Mouse (Mus musculus) gastrocnemius, postnatal 4 days (tissue): ENCODE measurements around the gene Il4ra. TPM values are rescaled to one million over a fixed set of nuclear protein-coding genes. Genes with fewer than 3 reads are reported as not detected.
A peak's percentile ranks its signal among the peaks of the same experiment; 100 is the strongest.

Experiments used
- DNase-seq, 2 experiments: peaks; one replicate each; pipeline ENCODE4 v3.0.0; 2021 to 2022; ENCODE audit warnings: low spot score in 2 of 2, mixed read lengths in 2 of 2
- total RNA-seq, 2 experiments: library from RNA; stranded (reverse); gene quantifications; 2 replicates each; pipeline ENCODE4 v1.2.3; 2021

The Il4ra gene
- total RNA-seq, 2 experiments from 2014 or later, result 14.5 to 15.1 TPM

DNA sequence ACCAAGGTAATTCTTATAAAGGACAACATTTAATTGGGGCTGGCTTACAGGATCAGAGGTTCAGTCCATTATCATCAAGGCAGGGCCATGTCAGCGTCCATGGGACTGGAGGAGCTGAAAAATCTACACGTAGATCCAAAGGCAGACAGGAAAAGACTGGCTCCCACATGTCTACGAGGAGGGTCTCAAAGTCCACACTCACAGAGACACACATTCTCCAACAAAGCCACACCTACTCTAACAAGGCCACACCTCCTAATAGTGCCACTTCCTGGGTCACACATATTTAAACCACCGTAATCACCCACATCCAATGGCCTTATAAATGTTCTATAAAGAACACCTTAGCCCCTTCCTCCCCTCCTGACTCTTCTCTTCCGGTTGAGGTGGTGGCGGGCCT is 5.2 kb upstream of the Il4ra start:
- no peak for DNase-seq

GRCm38 (mm10) chr7:125549916-125550315 is 2.0 kb upstream of the Il4ra start:
- no peak for DNase-seq

DNA sequence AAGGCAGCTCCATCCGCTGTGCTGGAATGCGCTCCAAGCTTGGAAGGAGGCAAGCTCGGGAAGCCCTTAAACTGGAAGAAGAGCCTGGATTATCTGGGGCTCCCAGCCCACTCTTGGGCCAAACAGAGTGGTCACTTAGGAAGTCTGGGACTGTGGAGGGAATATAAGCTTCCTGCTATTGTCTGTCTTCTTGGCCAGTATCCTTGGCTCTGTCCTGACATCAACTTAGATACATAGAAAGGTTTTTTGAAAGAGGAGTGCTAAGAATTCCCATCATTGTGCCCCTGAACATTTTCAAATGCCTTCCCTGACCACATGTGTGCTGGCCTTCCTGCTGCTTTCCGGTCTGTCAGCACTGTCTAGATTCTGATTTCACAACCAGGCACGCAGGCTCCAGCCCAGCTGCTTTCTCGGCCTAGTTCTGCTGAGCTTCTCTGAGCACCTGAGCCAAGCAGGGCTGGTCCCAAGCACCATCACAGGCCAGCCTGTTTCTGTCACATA is 989 bp upstream of the Il4ra start:
- DNase-seq, result no peak

DNA sequence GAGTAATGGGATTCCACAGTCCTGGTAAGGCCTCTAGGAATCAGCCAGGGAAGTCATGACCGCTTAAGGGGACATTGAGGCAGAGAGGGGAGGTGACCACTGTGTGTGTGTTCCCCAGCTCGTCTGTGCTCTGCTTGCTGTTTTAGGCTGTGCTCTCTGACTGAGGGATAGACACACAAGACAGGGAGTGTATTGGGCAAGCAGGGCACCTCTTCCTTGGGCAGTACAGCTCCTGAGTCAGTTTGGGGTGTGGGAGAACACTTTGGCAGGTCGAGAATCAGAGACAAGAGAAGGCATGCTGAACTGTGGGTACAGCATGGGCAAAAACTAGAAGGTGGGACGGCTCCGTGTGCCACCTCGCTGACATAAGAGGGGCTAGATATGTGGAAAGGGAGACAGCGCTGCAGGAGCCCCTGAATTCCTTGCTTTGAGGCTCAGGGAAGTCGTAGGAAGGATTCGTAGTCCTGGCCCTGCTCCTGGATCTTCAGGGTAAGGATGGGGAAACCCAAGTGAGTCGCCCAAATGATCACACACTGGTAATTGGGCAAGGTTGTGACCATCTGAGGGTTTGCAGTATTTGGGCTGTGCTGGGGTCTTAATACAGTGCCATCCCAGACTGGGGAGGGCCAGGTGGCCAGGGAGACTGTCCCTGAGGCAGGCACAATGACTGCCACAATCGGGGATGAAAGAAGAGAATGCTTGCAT is 1.1 kb downstream of the Il4ra start:
- DNase-seq, result no peak

DNA sequence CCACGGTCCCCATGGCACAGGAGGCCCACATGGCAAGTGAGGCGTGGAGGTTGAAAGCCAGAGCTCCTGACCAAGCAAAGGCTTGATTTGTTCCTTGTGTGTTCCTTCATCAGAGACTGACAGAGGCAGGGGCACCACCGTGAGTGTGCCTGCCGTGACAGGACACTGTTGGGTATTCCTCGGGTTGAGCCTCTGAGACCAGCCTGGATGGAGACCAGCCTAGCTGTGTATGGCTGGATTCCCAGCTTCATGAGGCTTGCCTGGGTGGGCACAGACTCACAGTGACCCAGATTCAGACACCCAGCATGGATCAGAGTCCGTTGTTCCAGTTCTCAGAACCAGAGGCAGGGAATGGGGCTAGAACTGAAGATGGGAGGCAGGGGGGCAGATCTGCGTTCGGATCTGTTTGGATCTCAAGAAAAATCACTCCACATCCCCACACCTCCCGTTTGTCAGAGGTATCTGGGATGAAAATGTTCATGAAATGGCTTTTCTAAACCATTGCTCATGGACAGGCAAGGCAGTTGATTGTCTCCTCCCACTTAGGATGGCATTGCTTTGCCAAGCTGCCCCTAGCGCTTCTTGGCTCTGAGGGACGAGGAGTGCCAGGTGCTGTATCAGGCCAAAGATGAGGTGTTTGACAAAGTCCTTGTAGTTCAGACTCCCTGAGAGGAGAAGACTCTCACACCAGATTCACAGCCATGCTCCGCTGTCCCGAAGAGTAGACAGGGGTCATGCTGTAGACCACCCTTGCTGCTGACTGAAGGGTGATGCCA is 1.9 kb downstream of the Il4ra start:
- DNase-seq, result no peak

DNA sequence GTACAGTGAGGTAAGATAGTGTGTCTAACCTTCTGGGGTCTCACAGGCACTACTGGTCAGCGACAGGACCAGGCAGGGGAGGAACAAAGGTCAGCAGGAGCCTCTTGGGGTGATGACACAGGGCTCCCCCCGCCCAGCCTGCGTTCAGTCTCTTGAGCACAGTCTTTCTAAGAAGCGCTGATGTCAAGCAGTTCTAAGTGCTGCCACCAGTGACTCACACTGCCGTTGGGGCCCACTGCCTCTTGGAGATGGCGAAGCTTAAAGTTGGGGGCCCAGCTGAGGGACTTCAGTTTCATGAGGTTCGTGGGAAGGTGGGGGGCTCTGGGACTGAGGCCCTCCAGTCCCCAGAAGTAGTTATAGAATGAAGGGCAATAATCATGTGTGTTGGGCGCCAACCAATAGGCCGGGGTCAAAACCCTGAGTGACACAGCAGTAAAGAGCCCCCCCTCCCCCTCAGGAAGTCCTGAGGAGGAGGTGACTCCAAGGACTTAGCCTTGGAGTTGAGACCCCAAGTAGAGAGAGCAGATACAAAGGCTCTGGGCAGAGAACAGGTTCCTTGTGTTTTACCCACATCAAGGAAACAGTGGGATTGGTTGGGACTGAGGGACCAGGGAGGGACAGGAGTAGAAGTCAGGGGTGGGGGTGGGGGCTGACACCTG is 2.7 kb downstream of the Il4ra start:
- DNase-seq, result no peak

DNA sequence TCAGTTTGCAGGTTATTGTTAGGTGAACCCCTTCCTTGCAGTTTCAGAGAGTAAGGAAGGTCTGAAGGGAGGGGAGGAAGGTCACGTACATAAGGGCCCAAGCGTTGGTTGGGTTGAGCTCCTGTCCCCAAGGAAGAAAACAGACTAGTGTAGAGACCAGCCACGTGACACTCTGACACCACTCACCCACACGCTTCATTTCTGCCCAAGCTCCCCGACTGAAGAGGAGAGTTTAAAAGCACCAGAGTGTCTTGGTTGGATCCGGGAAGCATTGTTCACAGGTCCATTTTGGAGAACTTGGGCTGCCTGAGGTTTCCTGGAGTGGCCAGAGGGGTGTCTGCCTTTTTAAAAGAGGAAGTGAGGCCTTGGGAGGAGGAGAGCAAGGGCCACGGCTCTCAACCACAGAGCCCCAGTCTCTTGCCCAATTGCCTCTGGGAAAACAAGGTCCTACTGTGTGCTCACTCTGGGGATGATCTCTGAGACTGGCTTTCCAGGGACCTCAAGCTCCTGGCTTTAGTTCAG is 3.5 kb downstream of the Il4ra start:
- no peak for DNase-seq

GRCm38 (mm10) chr7:125556096-125556495 is 4.2 kb downstream of the Il4ra start:
- DNase-seq, result no peak

- DNase-seq, result no peak
Observed at GRCm38 (mm10) chr7:125556865-125557264, 4.9 kb downstream of the Il4ra start.

DNA sequence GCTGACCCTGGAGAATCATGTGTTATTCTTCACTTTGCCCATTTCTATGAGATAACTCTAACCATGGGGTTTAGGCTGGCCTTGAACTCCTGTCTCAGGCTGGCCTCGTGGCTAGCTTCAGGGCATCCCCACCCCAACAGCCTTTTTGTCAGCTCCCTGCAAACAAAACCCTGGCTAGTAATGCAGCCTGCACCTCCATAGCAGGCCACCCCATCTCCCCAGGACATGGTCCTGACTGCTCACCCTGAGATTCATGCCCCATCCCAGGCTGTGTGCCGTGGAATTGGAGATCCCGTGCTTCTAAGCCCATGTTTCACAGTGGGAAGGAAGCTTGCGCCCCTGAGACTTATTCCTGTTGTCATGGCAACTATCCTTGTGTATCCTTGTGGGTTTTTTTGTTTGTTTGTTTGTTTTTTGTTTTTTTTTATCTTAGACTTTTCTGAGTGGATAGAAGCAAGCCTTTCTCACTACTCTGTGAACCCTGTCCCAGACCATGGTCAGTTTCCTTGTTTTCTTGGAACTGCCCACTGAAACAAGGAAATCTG is 6.6 kb downstream of the Il4ra start:
- no peak for DNase-seq

DNA sequence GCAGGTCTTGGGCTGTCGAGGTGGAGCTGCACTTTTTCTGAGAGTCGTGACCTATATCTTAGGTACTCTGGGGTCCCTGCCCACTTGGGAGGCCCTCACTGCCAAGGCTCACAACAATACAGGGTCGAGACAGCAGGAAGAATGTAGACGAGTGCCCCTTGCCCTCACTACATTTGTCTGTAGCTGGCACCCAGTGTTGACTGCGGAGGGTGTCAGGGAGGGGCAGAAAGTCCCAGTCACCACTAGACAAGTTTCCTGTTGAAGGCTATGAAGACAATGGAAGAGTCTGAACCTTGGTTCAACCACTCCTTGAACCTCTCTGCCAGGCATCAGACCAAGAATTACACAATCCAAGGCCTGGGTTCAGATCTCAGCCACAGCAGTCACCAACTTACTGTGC is 7.1 kb downstream of the Il4ra start:
- no peak for DNase-seq

GRCm38 (mm10) chr7:125559537-125559936 is 7.6 kb downstream of the Il4ra start:
- no peak for DNase-seq

DNA sequence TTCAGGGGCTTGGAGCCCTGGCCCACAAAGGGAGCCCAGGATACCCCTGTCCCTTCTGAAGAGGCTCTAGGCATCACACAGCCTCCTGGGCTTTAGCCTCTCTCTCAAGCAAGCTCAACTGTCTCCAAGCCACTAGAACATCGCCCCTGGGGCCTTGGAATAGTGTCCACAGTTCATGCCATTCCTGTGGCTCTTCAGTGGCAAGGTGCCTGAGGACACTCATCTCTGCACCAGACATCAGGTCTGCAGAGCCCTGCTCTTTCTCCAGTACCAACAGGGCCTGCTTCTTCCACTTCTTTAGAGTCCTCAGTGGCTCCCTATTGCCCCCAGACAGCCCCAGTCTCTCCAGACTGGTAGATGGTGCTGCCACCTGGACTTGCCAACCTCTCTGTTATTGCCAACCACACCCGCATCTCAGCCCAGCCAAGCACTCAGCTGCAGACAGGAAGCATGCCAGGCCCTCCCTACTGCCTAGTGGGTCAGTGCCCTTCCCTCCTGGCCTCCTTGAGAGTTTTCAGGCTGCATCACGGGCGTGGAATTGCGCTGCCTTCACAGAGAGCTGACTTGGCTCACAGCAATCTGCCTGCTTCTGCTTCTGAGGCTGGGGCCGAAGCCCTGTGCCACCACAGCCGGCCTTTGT is 8.3 kb downstream of the Il4ra start:
- no peak for DNase-seq

DNA sequence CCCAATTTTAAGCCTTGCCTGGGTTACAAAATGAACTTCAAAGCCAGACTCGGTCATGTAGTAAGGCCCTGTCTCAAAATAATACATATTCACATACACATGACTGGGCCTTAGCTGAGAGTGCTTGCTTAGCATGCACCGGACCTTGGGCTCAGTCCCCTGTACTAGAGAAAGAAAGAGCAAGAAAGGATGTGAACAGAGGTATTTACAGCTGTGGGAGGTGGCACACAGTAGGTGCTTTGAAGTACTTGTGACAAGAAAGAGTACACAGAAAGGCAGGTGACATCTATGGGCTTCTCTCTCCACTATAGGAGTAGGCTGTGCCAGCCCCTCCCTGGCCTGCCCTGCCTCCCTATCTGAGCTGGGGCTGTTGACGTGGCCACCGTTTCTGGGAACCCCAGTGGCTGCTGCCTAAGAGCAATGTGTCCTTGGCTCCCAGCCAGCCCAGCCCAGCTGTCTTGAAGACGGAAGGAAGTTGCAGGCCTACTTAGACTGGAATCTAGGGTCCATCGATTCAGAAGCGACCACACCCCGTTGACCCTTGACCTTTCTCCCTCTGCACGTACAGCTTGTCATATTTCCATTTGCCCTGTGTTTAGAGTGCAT is 9.3 kb downstream of the Il4ra start:
- peak; percentile 53 to 82 for DNase-seq

DNA sequence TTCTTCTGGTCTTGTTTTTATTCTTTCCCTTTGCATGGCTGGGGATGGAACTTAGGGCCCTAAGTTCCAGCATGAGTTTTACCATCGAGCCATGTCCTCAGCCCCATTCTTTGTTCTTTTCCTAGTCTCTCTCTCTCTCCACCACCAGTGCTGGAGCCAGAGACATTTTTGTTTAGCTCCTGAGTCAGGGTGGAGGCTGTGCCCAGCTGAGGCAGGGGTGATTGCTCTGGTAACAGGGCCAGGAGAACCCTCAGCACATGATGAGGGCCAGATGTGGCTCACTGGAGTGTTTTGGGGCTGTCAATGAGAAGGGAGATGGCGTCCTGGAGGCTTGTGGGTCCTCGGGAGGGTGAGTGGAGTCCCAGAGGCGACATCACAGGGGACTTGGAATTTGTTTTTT is 10.5 kb downstream of the Il4ra start:
- no peak for DNase-seq

- no peak for DNase-seq
Observed at GRCm38 (mm10) chr7:125563093-125563492, 11.2 kb downstream of the Il4ra start.

GRCm38 (mm10) chr7:125564316-125565024 is 12.6 kb downstream of the Il4ra start:
- DNase-seq, result no peak

DNA sequence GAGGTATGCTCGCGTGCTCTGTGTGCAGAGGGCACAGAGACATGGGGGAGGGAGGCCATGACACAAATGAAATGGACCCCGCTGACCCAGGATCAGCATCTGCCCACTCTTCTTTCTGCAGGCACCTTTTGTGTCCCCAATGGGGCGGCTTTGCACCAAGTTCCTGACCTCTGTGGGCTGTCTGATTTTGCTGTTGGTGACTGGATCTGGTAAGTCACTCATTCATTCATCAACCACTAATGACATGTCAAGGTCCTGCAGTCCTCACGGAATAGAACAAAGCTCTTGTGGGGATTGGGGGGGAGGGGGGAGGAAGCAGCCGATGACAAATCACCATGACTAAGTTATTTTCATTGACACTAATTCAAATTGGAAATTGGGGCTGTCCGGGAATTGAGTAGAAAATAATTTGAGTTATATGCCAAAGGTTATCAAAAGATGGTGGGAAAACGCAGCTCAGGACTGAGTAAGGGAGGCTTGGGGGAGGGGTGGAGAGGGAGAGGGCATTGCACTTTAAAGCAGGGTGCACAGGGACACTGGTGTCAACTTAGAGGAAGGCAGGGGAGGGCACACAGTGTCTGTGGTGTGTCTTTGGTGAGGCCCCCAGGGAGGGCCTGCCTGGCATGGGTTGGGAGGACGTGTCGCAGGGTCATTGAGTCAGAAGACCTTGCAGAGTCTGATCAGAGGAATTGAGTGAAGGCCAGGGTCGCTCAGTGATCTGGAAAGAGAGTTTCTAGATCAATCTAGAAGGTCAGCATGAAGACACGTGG is 13.8 kb downstream of the Il4ra start:
- no peak for DNase-seq

DNA sequence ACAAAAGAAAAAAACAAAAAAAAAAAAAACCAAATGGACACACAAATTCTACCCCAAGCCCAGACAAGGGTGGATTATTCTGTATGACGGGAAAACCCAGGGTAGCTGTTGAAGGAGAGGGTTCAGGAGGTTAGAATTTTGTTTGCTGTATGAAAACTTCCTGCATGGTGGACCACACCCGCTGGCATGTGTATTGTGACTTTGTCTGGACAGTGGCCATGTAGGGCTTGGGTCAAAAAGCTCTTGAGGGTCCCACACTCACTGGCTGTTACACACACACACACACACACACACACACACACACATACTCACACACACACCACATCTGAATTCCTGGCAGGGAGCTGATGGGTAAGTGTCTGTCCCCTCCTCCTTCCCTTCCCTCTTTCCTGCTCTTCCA is 14.5 kb downstream of the Il4ra start:
- DNase-seq, result no peak
